Mouse (Mus musculus) NIH3T3 (cell line): ENCODE measurements around the gene Nup214.

Source experiments
- DNase-seq: peaks from one replicate; pipeline ENCODE4 v3.0.0-alpha.2; 2012; ENCODE audit warnings: low read depth

Nup214 gene

GRCm38 (mm10) chr2:32045375-32045774 is 71.1 kb downstream of the Nup214 start:
- no peak for DNase-seq

GRCm38 (mm10) chr2:32046009-32046408 is 71.8 kb downstream of the Nup214 start:
- no peak for DNase-seq

- peak; percentile 8 for DNase-seq
Measured at GRCm38 (mm10) chr2:32047323-32047722, 73.1 kb downstream of the Nup214 start.

GRCm38 (mm10) chr2:32051791-32052190 is 77.6 kb downstream of the Nup214 start:
- DNase-seq, result no peak

DNA sequence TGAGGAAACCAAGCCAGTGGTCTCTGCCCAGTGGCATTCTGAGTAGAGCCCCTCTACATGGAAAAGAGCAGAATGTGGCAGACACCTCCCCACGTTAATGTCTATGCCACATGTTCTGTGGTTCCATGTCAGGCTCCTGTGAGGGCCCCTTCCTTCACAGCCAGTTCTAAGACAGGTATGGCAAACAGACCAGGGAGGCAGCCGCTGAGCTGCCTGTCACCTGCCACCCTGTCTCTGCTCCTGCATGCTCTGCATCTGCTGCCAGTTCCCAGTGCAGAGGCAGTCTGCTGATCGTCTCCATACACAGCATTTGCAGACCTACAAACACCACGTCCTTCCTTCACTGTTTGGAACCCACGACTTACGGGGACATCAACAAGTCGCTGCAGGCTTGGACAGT is 78.2 kb downstream of the Nup214 start:
- DNase-seq, result no peak

GRCm38 (mm10) chr2:32055357-32055965 is 81.2 kb downstream of the Nup214 start:
- no peak for DNase-seq

GRCm38 (mm10) chr2:32056524-32056923 is 82.3 kb downstream of the Nup214 start:
- no peak for DNase-seq

DNA sequence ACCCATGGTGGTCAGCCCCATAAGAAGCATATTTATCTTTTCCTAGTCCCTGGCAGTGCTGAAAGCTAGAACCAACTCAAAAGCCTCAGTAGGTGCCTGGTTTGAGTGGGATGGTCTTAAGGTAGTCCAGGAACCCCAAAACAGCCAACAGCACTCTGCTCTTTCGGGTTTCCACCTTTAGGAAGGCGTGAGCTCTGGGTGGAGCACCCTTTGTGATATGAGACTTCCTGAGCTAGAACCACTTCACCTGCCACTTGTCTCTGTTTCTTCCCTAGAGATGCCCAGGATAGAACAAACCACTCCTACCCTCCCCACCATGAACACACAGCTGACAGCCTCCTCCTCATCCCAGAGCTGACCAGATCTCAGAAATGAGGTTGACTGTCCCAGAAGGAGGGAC is 83.1 kb downstream of the Nup214 start:
- DNase-seq, result no peak

DNA sequence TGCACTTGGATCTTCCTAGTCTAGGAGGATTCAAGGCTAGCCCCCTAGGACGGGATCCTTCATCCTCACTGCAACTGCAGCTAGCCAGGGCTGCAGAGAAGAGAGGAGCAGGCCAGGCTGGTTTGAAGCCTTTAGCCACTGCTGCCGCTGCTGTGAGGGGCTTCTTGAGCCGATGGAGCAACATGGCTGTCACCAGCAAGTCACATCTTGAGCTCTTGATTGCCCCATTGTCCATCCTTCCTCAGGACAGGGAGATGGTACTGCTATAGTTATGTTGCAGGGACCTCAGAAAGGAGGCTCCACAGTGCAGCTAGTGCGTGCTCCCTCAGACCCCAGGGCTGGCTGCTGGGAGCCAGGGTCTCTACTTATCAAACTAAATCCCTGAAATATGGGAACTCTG is 83.6 kb downstream of the Nup214 start:
- no peak for DNase-seq

DNA sequence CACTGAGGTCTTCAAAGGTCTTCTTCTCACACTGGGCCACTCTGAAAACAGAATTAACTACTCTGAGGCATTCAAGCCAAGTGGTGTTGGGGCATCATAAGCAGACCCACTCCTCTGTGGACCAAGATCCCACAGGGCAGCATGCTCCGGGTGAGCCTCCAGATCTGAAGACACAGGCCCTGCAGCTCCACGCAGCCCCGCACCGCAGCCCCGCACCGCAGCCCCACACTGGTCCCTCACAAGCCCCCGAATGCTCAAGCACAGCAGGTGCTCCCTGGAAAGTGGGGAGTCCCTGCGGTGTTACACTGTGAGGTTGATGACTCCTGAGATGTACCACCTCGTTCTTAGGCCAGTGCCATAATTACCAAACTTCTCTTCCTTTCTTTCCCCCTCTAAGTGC is 84.0 kb downstream of the Nup214 start:
- DNase-seq, result no peak

GRCm38 (mm10) chr2:32058716-32059115 is 84.5 kb downstream of the Nup214 start:
- no peak for DNase-seq

- DNase-seq, result no peak
Measured at GRCm38 (mm10) chr2:32059613-32060012, 85.4 kb downstream of the Nup214 start.

- DNase-seq, result no peak
Measured at GRCm38 (mm10) chr2:32060228-32060805, 86.1 kb downstream of the Nup214 start.

GRCm38 (mm10) chr2:32061189-32061588 is 87.0 kb downstream of the Nup214 start:
- DNase-seq, result no peak

DNA sequence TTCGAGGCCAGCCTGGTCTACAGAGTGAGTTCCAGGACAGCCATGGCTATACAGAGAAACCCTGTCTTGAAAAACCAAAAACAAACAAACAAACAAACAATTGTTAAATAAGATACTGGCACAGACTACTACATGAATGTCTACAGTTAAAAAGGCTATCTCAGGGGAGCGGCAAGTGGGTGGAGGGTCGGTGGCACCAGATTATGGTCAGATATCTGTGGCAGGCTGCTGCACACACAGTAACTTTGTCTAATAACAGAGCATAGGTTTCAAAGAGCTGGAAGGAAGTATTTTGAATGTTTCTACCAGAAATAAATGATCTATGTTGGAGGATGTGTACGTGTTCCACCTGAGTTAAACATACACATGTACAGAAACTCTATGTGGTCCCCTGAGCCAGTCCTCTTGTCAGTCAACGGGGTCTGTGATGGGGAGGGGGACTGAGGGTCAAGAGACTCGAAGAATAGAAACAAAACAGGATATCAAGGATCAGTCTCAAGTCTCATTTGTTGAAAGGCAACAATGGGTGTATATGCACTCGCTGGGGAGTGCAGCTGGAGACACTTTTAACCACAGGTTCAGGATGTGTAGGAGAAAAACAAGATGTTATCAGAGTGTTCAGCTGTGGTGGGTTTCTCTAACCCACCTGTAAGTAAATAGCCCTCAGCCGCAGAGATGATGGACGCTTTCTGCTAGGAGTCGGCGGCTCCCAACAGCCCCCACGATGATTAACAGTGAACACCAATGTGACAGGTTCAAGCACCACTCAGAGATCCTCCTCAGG is 87.7 kb downstream of the Nup214 start:
- no peak for DNase-seq

- DNase-seq, result no peak
Measured at GRCm38 (mm10) chr2:32062626-32063410, 88.6 kb downstream of the Nup214 start.

GRCm38 (mm10) chr2:32063451-32064151 is 89.4 kb downstream of the Nup214 start:
- DNase-seq, result no peak

DNA sequence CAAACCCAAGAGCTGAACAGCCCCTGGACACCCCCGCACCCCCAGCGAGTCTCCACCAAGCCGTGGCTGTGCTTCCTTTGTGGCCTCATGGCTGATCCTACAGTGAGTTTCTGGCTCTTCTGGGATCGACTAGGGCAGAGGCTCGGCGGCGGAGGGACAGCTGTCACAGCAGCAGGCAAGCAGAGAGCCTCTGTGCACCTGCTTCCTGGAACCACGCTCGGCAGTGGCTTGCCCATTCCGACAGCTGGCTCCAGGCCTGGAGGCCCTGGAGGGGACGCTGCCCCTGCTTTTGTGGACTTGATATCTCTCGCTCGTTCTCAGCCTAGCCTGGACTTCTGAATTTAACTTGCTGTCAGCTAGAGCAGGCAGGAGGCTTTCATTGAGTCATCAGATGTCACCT is 90.7 kb downstream of the Nup214 start:
- DNase-seq, result no peak

DNA sequence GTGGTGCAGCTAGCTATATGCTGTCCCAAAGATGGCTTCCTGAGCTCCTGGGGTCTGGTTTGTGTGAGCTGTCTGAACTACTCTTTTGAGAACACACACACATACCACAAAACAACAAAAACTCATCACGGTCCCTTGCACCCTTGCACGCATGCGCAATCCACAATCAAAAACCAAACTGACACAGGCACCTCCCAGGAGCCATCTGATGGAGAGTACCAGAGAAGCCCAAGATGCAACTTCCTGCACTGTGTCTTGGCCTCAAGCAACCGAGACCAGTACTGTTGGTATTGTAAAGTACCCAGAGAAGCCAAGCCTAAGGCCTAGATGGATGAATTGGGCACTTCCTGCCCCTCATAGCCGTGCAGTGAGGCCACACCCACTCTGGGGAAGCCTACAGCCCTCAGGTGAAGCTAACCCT is 91.1 kb downstream of the Nup214 start:
- no peak for DNase-seq

- peak; percentile 20 for DNase-seq
Measured at GRCm38 (mm10) chr2:32066005-32066404, 91.8 kb downstream of the Nup214 start.

DNA sequence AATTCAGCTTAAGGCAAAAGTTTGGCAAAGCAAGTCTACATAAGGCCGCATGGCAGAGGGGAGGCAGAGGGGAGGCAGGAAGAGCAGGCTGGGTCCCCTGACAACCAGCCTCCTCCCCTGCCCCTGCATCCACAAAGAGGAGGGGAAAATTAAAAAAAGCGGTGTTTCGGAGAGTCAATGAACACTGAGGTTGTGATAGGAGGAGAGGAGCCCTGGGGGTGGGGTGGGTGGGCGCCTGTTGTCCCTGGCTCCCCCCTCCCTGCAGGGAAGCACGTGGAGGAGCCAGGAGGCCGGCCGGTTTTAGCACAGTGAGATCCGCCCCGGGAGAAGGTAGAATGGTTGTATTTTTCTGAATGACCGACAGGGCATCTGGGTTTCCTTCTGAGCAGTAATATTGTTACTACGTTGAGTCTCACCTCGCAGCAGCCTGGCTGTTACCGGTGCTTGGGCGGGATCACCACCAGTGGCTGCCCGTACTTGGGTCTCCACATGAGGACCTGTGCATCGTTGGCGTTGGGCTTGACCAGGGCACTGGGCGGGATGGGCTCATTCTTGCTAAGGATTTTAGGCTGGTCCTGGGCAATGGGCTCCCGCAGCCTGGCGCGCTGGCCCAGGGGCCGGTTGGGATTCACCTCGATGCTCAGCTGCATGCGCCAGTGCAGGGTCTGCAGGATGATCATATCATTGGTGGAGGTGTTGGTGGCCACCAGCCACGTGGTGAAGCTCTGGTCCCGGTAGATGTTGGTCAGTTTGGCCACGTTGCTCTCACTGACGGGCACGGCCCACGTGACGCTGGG is 94.8 kb downstream of the Nup214 start:
- no peak for DNase-seq
